Mouse (Mus musculus) lung, adult 2 months (tissue): ENCODE data around the gene G6pc3. TPM values are rescaled to one million over a fixed set of nuclear protein-coding genes. Genes with fewer than 3 reads are reported as not detected.

Experiments
- DNase-seq: peaks from one replicate; pipeline ENCODE4 v3.0.0; 2022
- H3K4me1 ChIP-seq: fragments of 200-500 bp; 2 replicates; pipeline ENCODE4 v1.6.1; 2011; ENCODE audit warnings: low read length; ENCODE audit not compliant: control insufficient read depth, insufficient read depth
- H3K4me3 ChIP-seq: fragments of 200-500 bp; replicated peaks from 2 replicates; pipeline ENCODE3; 2011; ENCODE audit warnings: low read depth, mild to moderate bottlenecking, control low read depth, low read length; ENCODE audit errors: extremely low read depth
- CTCF ChIP-seq: fragments of 200-500 bp; IDR thresholded peaks from 2 replicates; pipeline ENCODE4 v1.5.1; 2011; ENCODE audit warnings: mild to moderate bottlenecking, low read length, control low read depth; ENCODE audit not compliant: insufficient read depth
- POLR2A ChIP-seq: fragments of 200-500 bp; IDR thresholded peaks from 2 replicates; pipeline ENCODE4 v1.6.1; 2011; ENCODE audit warnings: low read depth, mild to moderate bottlenecking, control low read depth, low read length, borderline replicate concordance; ENCODE audit errors: extremely low read depth
- WGBS: fragments of 180-500 bp; shearing (Covaris S2); methylation state at CpG from one replicate; pipeline ENCODE4 v1.1.7; 2018; 5-methylcytosine and 5-hydroxymethylcytosine counted together
- polyA plus RNA-seq: library from polyadenylated mRNA; depleted of rRNA; stranded (reverse); fragments of >200 nt; gene quantifications from 2 replicates; pipeline ENCODE4 v1.2.3, GENCODE M21; 2012

The G6pc3 gene
- polyA plus RNA-seq, 1 experiment, result 82.5 TPM

DNA sequence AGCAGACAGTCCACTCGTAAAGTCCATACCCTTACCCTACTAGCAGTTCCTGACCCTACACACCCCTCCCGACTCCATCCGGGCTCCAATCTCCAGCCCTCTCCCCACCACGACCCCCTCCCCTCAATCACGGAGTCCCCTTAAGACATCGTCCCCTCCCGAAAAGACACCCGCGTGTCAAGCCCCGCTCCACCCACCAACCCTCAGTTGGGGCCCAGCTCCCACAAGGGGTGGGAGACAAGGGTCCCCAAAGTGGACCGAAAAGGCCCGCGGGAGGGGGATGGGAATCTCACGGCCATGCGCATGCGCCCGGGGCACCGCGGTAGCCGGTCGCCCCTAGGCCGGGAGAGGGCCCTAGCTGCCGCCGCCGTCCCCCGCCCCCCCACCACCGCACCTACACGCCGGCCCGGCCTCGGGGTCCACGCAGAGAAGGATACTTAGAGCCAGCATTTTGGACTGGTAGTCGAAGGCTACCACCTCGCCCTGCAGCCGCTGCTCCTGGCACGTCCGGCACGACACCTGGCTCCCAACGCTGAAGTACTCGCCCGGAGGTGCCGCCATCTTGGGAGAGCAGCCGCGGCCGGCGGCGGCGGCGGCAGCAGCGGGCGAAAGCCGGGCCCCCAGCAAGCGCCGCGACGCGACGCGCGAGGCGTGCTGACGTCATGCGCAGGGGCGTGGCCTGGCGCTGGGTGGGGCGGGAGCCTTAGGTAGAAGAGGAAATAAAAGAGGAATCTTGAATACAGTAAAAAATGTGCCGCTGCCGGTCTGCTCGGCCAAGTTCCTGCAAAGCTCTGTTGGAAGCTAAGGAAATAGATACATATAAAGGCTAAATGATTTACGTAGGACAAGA lies 4.5 kb upstream of the G6pc3 start, which contains the start of gene Lsm12:
Gene Lsm12 (minus strand): TSS at position 651 of the 850 bp plus-strand sequence.
- Histone ChIP-seq H3K4me3 (peak within 1 kb of the TSS; percentile 99), H3K4me1 (peaks cover 9% of the 10 kb centered on the region)
- TF ChIP-seq POLR2A (peak; percentile 53; the same call in 1 of the 2 replicates), CTCF (no peak)
- peak; percentile 97 for DNase-seq
- WGBS, result under 1% methylated on average over 69 of the region's 70 CpGs

DNA sequence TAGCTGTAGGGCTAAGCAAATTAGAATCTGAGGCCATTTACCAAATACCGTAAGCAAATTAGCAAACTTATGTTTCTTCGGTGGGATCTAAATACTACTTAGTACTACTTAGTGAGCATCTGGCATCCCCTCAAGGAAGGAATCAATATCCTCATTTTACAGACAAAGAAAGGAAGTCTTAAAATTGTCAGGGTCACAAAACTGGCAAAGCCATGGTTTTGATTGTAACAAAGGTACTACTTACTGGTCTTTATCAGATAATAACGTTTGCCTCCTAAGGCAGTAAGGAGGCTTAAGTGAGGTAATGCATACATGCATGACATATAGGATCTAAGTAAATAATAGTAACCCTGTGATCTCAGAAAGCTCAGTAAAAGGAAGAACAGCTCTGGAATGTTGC lies 3.7 kb upstream of the G6pc3 start:
- Histone ChIP-seq H3K4me3 (no peak overlapping the region), H3K4me1 (peaks cover 10% of the 10 kb centered on the region)
- TF ChIP-seq POLR2A, result no peak
- no peak for TF ChIP-seq CTCF
- no peak for DNase-seq
- WGBS, result 34% methylated on average over 3 of the region's 3 CpGs

DNA sequence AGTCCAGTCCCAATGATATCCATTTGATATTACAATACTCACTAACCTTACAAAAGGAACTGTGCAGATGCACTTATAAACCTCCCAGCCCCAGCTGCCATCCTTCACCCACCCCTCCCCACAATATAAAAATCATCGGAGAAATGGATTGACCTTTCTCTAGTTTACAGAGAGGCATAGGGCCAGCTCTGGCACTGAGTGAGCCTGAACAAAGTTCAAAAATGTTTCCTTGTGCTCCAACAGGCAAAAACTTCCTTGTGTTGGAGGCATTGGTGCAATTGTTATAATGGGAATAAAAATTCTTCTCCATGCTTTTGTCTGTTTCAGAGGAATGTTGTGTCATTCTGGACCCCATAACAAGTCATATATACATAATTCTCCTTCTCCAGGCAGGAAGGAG lies 3.2 kb upstream of the G6pc3 start:
- TF ChIP-seq CTCF, result no peak
- no peak for TF ChIP-seq POLR2A
- Histone ChIP-seq H3K4me3 (no peak overlapping the region), H3K4me1 (peaks cover 12% of the 10 kb centered on the region)
- 55% methylated on average over 1 of the region's 1 CpGs for WGBS
- DNase-seq, result no peak

DNA sequence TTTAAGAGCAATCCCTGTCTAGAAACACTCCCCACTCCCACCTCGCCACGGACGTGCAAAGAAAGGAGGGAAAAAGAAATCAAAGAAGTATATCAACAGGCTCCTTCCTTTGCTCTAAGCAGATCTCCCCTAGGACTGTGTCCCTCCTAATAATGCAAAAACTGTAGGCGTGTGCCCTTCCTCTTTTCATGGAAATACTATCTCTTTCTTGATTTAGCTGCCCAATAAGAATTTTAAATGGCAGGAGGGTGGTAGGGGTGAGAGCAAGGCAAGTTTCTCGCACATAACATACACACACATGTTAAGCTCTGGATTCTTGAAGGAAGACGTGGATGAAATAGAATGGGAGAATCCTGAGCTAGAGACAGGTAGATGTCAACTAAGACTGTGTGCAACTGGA lies 440 bp upstream of the G6pc3 start:
- DNase-seq, result no peak
- WGBS, result 59% methylated on average over 6 of the region's 6 CpGs
- H3K4me3 ChIP-seq, result no peak overlapping the region

DNA sequence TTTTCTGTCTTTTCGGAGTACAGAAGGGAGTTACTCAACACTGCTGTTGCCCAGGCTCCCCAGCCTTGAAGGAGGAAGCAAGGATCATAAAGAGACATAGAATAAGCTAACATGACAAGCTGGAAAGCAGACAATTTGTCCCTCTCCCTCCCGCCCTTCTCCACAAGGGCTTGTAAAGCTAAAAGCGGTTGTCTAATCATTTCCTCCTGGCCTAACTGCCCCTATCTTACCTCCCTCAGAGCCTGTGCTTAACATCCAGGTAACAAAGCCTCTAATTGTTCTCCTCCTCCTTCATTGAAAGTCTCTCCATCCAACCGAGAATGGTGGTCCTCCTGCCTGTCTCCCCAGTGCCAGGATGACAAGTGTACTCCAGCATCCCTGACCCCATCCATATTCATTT lies 1.4 kb downstream of the G6pc3 start:
- TF ChIP-seq CTCF (no peak), POLR2A (no peak)
- 46% methylated on average over 4 of the region's 4 CpGs for WGBS
- Histone ChIP-seq H3K4me1 (peaks cover 6% of the 10 kb centered on the region; the same call in 1 of the 2 replicates), H3K4me3 (no peak overlapping the region)
- DNase-seq, result no peak

More for the DNA sequence above, 440 bp upstream of the G6pc3 start:
- H3K4me1 ChIP-seq, result peaks cover 9% of the 10 kb centered on the region
- TF ChIP-seq POLR2A, result no peak
- TF ChIP-seq CTCF, result no peak

DNA sequence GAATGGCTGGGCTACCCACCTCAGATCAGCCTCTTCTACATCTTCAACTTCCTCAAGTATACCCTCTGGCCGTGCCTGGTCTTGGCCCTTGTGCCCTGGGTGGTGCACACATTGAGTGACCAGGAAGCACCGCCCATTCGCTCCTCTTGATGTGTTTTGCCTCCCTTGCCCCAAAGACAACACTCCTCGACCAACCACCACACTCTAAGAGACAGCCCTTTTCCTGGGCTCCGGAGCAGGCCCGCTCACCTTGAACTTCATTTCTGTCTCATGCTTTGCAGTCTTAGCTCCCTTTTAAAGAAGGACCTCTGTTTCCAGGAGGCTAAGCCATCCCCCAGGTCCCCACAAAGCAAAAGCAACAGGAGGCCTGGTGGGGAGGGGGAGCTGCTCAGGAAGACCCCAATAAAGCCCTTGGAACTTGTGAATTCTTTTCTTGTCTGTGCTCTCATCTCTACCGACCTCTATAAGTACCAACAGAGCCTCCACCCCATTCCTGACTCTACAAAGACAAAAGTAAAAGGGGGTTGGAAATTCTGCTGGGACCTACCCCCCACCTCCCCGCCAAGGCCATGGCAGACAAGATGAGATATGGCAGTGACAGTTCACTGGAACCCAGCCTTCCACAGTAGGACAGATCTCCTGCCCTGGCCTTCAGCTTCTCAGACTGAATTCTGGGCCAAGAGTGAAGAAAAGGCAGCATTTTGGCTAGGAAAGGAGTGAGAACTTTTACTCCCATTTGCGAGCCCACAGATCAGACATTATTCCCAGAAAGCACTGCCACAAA lies 4.4 kb downstream of the G6pc3 start:
- WGBS, result 79% methylated on average over 9 of the region's 9 CpGs
- DNase-seq, result no peak
- Histone ChIP-seq H3K4me3 (no peak overlapping the region), H3K4me1 (peaks cover 6% of the 10 kb centered on the region; the same call in 1 of the 2 replicates)
- TF ChIP-seq POLR2A (no peak), CTCF (no peak)

DNA sequence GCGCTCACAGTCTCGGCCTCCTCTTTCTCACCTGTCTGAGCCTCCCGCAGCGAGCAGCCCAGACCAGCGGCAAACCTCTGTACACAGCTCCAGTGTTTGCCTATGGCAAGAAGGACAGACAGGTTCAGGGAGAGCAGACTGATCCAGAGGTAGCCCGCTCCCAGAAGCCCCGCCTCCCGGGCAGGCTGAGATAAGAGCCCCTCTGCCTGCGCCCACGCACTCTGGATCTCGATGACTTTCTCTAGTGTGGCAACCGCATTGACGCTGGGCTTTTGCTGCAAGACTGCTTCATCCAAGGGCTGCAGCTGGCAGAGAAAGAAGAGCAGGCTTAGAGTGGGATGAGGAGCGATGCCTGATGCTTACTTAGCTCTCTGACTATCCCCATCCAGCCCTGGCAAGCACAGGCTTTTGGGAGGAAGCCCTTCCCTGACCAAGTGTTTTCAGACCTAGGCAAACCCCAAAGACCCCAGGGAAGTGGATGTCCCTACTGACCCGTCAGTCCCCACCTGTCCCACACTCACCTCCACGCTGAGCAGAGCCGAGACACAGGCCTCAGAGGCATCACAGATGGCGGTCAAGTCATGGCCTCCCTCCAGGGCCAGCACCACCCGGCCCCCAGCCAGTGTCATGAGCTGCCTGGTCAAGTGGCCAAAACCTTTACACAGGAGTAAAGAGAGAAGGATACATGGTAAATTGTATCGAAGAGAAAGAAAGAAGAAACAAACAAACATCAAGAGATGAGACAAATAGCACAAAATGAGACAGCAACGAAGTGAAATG lies 6.8 kb downstream of the G6pc3 start:
- Histone ChIP-seq H3K4me3 (no peak overlapping the region), H3K4me1 (no peaks in the 10 kb centered on the region)
- TF ChIP-seq POLR2A (no peak), CTCF (no peak)
- 74% methylated on average over 21 of the region's 21 CpGs for WGBS
- DNase-seq, result no peak

DNA sequence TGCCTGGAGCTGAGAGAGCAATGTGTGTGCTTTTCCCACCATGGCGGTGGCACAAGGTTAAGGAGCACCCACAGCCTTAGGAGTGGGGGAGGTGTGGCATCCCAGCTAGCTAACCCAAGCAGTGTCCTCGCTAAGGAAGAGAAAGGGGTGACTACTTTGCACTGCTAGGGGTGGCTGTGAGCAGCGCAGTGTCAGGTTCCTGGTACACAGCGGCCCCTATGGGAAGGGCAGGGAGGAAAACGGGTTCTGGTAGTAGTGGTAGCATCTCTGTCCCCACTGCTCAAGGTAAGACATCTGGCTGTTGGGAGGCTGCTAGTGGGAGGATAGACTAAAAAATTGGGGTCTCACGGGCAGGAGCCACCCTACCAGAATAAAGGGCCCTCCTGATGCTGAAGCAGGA lies 8.8 kb downstream of the G6pc3 start:
- TF ChIP-seq POLR2A (no peak), CTCF (no peak)
- Histone ChIP-seq H3K4me3 (no peak overlapping the region), H3K4me1 (no peaks in the 10 kb centered on the region)
- no peak for DNase-seq
- WGBS, result 69% methylated on average over 6 of the region's 6 CpGs

DNA sequence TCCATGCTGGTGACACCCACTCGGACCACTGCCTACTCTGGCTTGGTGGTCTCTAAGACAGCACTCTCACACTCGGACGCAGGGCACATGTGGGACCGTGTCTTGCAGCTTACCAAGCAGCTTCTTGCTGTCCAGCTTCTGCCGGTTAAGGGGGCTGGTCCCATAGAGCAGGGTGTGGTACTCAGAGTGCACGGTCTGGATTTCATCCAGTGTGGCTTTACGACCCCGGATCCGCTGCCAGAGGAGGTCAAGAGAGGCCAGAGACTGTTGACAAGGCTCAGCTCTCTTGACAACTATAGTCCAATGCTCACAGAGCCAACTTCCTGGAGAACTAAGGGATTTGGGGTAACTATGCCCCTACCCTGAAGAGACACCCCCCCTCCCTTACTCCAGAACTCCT lies 10.4 kb downstream of the G6pc3 start:
- TF ChIP-seq CTCF (no peak), POLR2A (no peak)
- Histone ChIP-seq H3K4me3 (no peak overlapping the region), H3K4me1 (no peaks in the 10 kb centered on the region)
- WGBS, result 55% methylated on average over 9 of the region's 9 CpGs
- no peak for DNase-seq

DNA sequence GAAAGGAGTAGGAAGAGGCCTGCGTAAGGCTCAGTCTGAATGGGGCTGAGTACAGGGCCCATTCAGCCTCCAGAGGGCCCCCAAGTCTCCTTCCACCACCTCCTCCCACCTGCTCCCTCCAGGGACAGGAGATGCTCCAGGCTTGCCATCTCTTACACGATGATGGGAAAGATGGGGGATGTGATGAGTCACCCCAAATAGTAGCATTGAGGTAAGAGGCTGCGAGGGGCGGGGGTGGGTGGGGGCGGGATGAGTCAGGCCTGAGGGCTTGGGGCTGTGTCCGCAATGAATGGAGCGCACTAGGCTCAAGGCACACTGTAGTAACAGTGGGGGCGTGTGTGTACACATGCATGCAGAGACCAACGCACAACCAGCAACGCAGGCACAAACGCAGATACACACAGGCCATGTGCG lies 12.0 kb downstream of the G6pc3 start:
- no peaks in the 10 kb centered on the region for H3K4me1 ChIP-seq
- H3K4me3 ChIP-seq, result no peak overlapping the region
- no peak for TF ChIP-seq CTCF
- DNase-seq, result no peak
- 77% methylated on average over 12 of the region's 12 CpGs for WGBS
